Mouse (Mus musculus) intestine, embryonic 16.5 days (tissue): Measurements from ENCODE around the gene Nckap5l. TPM values are rescaled to one million over a fixed set of nuclear protein-coding genes. Genes with fewer than 3 reads are reported as not detected.

Source experiments
- ATAC-seq: fragments of 200-750 bp; cut with Nextera tagmentation; 2 replicates; pipeline ENCODE4 v1.8.0; 2017; ENCODE audit warnings: moderate TSS enrichment, moderate library complexity
- H3K27ac ChIP-seq: fragments of 300-500 bp; sonication (generic); 2 replicates; pipeline ENCODE4 v1.5.1; 2014; ENCODE audit warnings: mild to moderate bottlenecking, low read length
- H3K27me3 ChIP-seq: fragments of 300-500 bp; sonication (generic); replicated peaks from 2 replicates; pipeline ENCODE4 v1.6.1; 2014; ENCODE audit warnings: low read length, control low read depth, mixed read lengths; ENCODE audit not compliant: control insufficient read depth, insufficient read depth
- H3K36me3 ChIP-seq: fragments of 300-500 bp; sonication (generic); 2 replicates; pipeline ENCODE4 v1.6.1; 2014; ENCODE audit warnings: low read length, control low read depth; ENCODE audit not compliant: control insufficient read depth, insufficient read depth
- H3K4me1 ChIP-seq: fragments of 300-500 bp; sonication (generic); 2 replicates; pipeline ENCODE4 v1.6.1; 2014; ENCODE audit warnings: low read length, control low read depth, mixed read lengths; ENCODE audit not compliant: control insufficient read depth, insufficient read depth
- H3K4me2 ChIP-seq: fragments of 300-500 bp; sonication (generic); 2 replicates; pipeline ENCODE4 v1.6.1; 2014; ENCODE audit warnings: low read depth, low read length, control low read depth
- H3K4me3 ChIP-seq: fragments of 300-500 bp; sonication (generic); 2 replicates; pipeline ENCODE4 v1.5.1; 2014; ENCODE audit warnings: mild to moderate bottlenecking, low read length
- H3K9ac ChIP-seq: fragments of 300-500 bp; sonication (generic); 2 replicates; pipeline ENCODE4 v1.6.1; 2014; ENCODE audit warnings: low read depth, low read length
- H3K9me3 ChIP-seq: fragments of 300-500 bp; sonication (generic); 2 replicates; pipeline ENCODE4 v1.6.1; 2016; ENCODE audit warnings: low read length, control low read depth; ENCODE audit not compliant: control insufficient read depth
- WGBS: fragments of 180-500 bp; shearing (Covaris S2); extraction: QIAGEN DNeasy Blood & Tissue Kit; methylation state at CpG from one replicate; pipeline ENCODE4 v1.1.7; 2014; 5-methylcytosine and 5-hydroxymethylcytosine counted together
- polyA plus RNA-seq: library from polyadenylated mRNA; unstranded; fragments of >200 nt; fragmentation: Nextera tagmentation; extraction: Ambion mirVana; gene quantifications from 2 replicates; pipeline ENCODE4 v1.2.1, GENCODE M21; 2015

Gene Nckap5l
- polyA plus RNA-seq, 1 experiment from 2014 or later: 6.5 TPM

DNA sequence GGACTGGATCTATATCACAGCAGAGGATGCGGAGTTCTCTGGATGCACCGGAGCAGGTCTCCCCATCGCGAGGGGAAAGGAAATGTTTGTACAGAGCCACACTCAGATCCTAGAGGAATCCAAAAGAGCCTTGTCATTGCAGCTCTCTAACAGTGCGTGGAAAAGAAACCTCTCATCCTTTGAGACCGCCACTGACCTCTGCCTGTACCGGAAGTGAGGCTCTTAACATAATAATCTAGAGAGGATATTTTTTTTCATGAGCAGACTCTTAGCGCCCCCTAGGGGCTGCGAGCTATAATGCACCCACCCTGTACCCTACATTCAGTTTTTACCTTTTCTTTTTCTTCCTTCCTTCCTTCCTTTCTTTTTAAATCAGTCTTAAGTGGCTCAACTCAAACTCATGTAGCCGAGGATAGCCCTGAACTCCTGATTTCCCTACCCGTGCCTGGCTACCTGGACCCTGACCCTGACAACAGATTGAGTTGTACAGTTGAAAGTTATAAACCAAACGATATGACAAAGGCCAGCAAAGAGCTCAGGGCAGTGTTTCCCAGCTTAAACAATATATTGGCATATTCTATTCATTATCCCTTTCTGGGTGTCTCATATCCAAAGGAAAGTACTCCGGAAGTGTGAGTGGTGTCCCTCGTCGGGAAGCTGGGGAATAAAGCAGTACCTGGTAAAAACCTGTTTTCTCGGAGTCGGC, 13.6 kb upstream of the Nckap5l start:
- H3K4me2 ChIP-seq: no peak overlapping the region
- H3K9ac ChIP-seq: no peak overlapping the region
- no peak for ATAC-seq
- 55% methylated on average over 17 of the region's 17 CpGs for WGBS
- H3K4me3 ChIP-seq: no peak overlapping the region
- H3K27me3 ChIP-seq: no peaks in the 10 kb centered on the region
- H3K36me3 ChIP-seq: no peaks in the 10 kb centered on the region
- peaks cover 12% of the 10 kb centered on the region for H3K4me1 ChIP-seq
- H3K9me3 ChIP-seq: no peaks in the 10 kb centered on the region
- no peak overlapping the region; the same call in 1 of the 2 replicates for H3K27ac ChIP-seq

DNA sequence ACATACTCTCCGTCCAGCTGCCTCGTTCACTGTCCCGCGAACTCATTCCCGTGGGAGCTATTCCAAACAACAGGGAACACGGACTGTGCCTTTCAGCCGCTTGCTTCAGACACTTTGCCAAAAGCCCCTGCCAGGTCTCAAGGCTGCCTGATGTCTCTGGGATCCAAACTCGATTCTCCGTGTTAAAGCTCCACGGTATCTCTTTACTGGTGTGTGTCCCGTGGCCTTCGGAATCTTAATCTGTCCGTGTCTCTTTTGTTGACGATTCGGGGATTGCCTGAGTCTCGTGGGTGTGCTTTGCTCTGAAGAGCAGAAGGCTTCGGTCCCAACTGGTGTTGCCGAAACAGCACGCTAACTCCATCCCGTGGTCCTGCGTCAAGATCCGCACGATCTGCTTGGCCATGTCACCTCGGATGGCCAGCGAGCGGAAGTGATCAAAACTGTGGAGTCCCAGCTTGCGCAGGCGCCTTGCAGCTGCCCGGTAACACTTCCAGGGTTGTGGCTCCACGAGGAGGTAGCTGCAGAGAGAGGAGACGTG, 12.7 kb upstream of the Nckap5l start:
- Histone ChIP-seq H3K4me3 (no peak overlapping the region), H3K9ac (no peak overlapping the region), H3K4me1 (peaks cover 12% of the 10 kb centered on the region), H3K27me3 (no peaks in the 10 kb centered on the region), H3K9me3 (no peaks in the 10 kb centered on the region), H3K4me2 (no peak overlapping the region), H3K27ac (no peak overlapping the region), H3K36me3 (no peaks in the 10 kb centered on the region)
- 85% methylated on average over 31 of the region's 31 CpGs for WGBS
- ATAC-seq: no peak

DNA sequence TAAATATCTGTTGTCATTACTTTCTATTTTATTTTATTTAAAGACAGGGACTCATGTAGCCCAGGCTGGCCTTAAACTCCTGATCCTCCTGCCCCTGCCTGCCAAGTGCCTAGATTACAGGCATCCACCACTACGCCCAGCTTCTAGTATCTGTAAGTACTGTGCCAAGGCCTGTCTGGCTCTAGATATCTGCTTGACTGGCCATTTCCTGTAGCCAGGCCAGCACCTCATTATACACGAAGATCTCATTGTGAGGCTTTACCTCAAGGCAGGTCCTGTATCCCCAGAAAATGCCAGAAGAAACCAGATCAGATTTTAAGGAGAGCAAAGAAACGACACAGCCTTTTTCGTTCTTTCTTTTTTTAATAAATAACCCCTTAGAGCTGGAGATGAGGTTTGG, 12.2 kb upstream of the Nckap5l start:
- Histone ChIP-seq H3K9ac (no peak overlapping the region), H3K9me3 (no peaks in the 10 kb centered on the region), H3K27ac (no peak overlapping the region), H3K27me3 (no peaks in the 10 kb centered on the region), H3K36me3 (no peaks in the 10 kb centered on the region), H3K4me3 (no peak overlapping the region), H3K4me2 (no peak overlapping the region), H3K4me1 (peaks cover 9% of the 10 kb centered on the region)
- no peak for ATAC-seq
- WGBS: 85% methylated on average over 4 of the region's 4 CpGs

DNA sequence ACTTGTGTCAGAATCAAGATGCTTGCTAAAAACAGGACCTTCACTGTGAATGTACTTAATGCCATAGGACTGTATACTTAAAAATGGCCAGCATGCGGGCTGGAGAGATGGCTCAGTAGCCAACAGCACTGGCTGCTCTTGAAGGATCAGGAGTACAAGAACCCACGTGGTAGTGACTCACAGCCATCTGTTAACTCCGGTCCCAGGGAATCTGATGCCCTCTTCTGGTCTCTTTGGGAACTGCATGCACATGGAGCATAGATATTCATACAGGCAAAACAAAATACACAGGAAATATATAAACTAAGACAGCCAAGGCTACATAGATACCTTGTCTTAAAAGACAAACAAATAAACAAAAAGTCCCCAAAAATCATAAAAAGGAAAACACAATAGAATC, 11.5 kb upstream of the Nckap5l start:
- ATAC-seq: no peak
- Histone ChIP-seq H3K9ac (no peak overlapping the region), H3K4me3 (no peak overlapping the region), H3K4me2 (no peak overlapping the region), H3K36me3 (no peaks in the 10 kb centered on the region), H3K4me1 (peaks cover 9% of the 10 kb centered on the region), H3K27me3 (no peaks in the 10 kb centered on the region), H3K9me3 (no peaks in the 10 kb centered on the region), H3K27ac (no peak overlapping the region)
- WGBS: 36% methylated on average over 3 of the region's 3 CpGs

GRCm38 (mm10) chr15:99463194-99463593, 5.6 kb upstream of the Nckap5l start:
- Histone ChIP-seq H3K9me3 (no peaks in the 10 kb centered on the region), H3K4me2 (no peak overlapping the region), H3K27ac (no peak overlapping the region), H3K4me1 (peaks cover 4% of the 10 kb centered on the region), H3K36me3 (no peaks in the 10 kb centered on the region), H3K9ac (no peak overlapping the region), H3K4me3 (no peak overlapping the region), H3K27me3 (no peaks in the 10 kb centered on the region)
- ATAC-seq: no peak
- WGBS: 55% methylated on average over 13 of the region's 13 CpGs

GRCm38 (mm10) chr15:99456963-99457605, 464 bp downstream of the Nckap5l start:
- Histone ChIP-seq H3K9ac (peak overlapping the region; percentile 79), H3K9me3 (no peaks in the 10 kb centered on the region), H3K27ac (peak overlapping the region; percentile 86), H3K4me1 (peaks cover 20% of the 10 kb centered on the region), H3K36me3 (no peaks in the 10 kb centered on the region), H3K27me3 (no peaks in the 10 kb centered on the region), H3K4me2 (peak overlapping the region; percentile 93), H3K4me3 (peak overlapping the region; percentile 82)
- peak; percentile 65 for ATAC-seq
- 1% methylated on average over 42 of the region's 43 CpGs for WGBS

- Histone ChIP-seq H3K9ac (peak overlapping the region; percentile 79), H3K36me3 (no peaks in the 10 kb centered on the region), H3K27me3 (no peaks in the 10 kb centered on the region), H3K4me1 (peaks cover 20% of the 10 kb centered on the region), H3K4me2 (peak overlapping the region; percentile 93), H3K9me3 (no peaks in the 10 kb centered on the region), H3K27ac (peak overlapping the region; percentile 86), H3K4me3 (peak overlapping the region; percentile 82)
- 27% methylated on average over 7 of the region's 7 CpGs for WGBS
- no peak for ATAC-seq
These were observed 1.1 kb downstream of the Nckap5l start for GRCm38 (mm10) chr15:99456338-99456962.

DNA sequence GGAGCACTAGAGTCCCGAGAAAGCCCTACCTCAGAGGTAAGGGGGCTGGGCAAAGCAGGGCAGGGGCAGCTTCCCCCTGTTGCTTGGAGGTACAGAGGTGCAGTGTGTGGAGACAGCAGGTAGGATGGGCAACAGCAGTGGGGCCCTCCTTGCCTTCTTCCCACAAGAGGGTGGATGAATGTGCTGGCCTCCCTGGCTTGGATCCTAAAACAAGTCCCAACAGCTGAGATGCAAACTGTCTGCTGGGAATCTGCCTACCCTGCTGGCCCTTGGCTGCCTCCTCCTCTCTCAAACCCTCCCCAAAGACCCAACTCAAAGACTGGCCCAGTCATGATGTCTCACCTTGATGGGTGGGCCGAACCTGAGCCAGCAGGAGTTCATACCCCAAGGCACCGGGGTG, 2.1 kb downstream of the Nckap5l start:
- no peaks in the 10 kb centered on the region for H3K27me3 ChIP-seq
- no peaks in the 10 kb centered on the region for H3K36me3 ChIP-seq
- H3K9ac ChIP-seq: peak overlapping the region; percentile 1; the same call in 1 of the 2 replicates
- no peak overlapping the region for H3K4me2 ChIP-seq
- H3K4me1 ChIP-seq: peaks cover 23% of the 10 kb centered on the region
- no peak overlapping the region for H3K27ac ChIP-seq
- WGBS: 87% methylated on average over 3 of the region's 3 CpGs
- H3K4me3 ChIP-seq: no peak overlapping the region
- no peaks in the 10 kb centered on the region for H3K9me3 ChIP-seq
- no peak for ATAC-seq

DNA sequence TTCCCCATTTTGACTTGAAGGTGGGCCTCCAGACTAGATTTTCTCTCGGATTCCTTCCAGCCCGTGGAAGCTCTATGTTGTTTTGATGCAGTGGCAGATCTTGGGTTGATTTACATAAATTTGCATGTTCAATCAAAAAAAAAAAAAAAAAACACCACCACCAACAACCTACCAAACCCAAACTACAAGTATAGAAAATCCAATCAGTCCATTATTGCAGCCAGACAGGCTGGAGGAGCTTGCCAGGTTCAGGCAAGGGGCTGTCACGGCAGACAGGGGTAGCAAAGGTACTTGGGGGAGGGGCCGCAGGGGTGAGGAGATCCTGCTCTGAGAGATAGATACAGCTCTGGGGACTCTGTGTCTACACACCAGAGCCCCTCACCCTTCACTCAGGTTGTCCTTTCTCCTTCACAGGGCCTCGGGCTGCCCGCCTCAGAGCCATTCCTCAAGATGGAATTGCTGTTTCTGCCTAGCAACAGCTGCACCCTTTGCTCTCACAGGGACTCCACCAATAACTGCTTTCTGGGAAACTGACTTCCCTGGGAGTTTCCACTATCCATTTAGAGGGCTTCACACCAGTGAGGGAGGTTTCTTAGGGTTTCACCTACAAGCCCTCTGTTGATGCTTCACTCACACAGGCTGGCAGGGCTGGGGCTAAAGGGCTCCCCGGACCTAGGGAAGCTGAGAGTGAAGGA, 2.8 kb downstream of the Nckap5l start:
- no peak for ATAC-seq
- H3K27me3 ChIP-seq: no peaks in the 10 kb centered on the region
- peaks cover 29% of the 10 kb centered on the region for H3K4me1 ChIP-seq
- H3K9ac ChIP-seq: 0 out of 2 replicates have a peak overlapping the region, but pooled peaks have one; percentile 1
- H3K27ac ChIP-seq: no peak overlapping the region
- WGBS: 83% methylated on average over 7 of the region's 7 CpGs
- H3K4me2 ChIP-seq: no peak overlapping the region
- no peaks in the 10 kb centered on the region for H3K9me3 ChIP-seq
- H3K4me3 ChIP-seq: no peak overlapping the region
- no peaks in the 10 kb centered on the region for H3K36me3 ChIP-seq
